Mouse (Mus musculus): ENCODE results near the gene Slc25a18.

DNA sequence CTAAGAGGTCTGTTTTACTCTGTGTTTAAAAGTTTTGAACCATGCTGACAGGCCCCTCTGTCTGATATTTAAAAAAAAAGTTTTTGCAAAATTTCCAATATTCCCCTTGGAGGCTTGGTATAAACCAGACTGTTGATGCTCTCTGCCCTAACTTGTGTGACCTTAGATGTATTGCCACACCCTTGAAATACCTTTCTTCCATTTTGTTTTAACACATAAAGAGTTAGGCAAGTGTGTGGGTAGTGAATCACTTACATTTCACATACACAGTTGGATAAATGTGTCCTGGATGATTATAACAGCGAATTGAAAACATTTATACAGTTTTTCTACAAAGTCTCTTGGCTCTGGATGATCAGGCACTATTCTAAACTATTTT, 63.8 kb downstream of the Slc25a18 start:
- TF ChIP-seq CTCF (IDR thresholded peaks at IDR 0.05; ENCODE audit: low read depth) (no peak), EP300 (IDR thresholded peaks at IDR 0.05; ENCODE audit: low read depth) (no peak)
